8 mouse cellular contexts compared by ENCODE assay signal in genomic region chr7:41599034-41599813, GRCm38 (mm10). TPM values are rescaled to one million over a fixed set of nuclear protein-coding genes. Genes with fewer than 3 reads are reported as not detected.
DNase-seq lines count a peak whose midpoint lies in the region; ATAC-seq lines count a peak whose summit lies in the region.

2610021A01Rik (plus strand) TSS chr7:41599230.

- WGBS in intestine, embryonic 14.5 days = under 1% methylated on average over 41 of the region's 41 CpGs

- peak; percentile 81 to 83 for DNase-seq in adrenal gland, adult 18-20 months (ENCODE audit: low spot score in 2 of 2)
- peak; percentile 95 for DNase-seq in embryo, embryonic 11 days
- peak; percentile 86 for DNase-seq in gastrocnemius, postnatal 25 days
- peak; percentile 89 for DNase-seq in intestine, embryonic 14.5 days (ENCODE audit: low spot score)
- peak; percentile 92 to 97 for DNase-seq in left cerebral cortex, postnatal 14 days (ENCODE audit: low spot score in 2 of 2)
- DNase-seq in mesoderm, embryonic 11.5 days (ENCODE audit: low read depth, low spot score) = peak; percentile 94
- DNase-seq in right cerebral cortex, postnatal 36 days (ENCODE audit: low spot score in 2 of 2) = peak; percentile 91 to 94
- DNase-seq in yolk sac, embryonic 10.5 days (ENCODE audit: low spot score) = peak; percentile 89

- peak within 1 kb of the TSS; percentile 82 for H3K4me2 ChIP-seq in intestine, embryonic 14.5 days (ENCODE audit: low read length)

- intact Hi-C loops in left cerebral cortex, postnatal 14 days (cut with DNase I) = loop anchor here (1.0 to 5.0 kb wide), 2 partner anchors 33 to 102 kb away; partner anchors contain the start of genes AW146154 and Gm20449

- H3K27ac ChIP-seq in intestine, embryonic 14.5 days (ENCODE audit: low read depth) = 0 out of 2 replicates have a peak within 1 kb of the TSS, but pooled peaks have one; percentile 33

- no peaks in the 10 kb centered on the region; the same call in 1 of the 2 replicates for H3K4me1 ChIP-seq in intestine, embryonic 14.5 days (replicated peaks; ENCODE audit: control insufficient read depth, insufficient read depth, low read length)

- H3K36me3 ChIP-seq in intestine, embryonic 14.5 days (ENCODE audit: control insufficient read depth, insufficient read depth, low read length) = no peaks in the 10 kb centered on the region

- no peaks in the 10 kb centered on the region for H3K27me3 ChIP-seq in intestine, embryonic 14.5 days (replicated peaks; ENCODE audit: control insufficient read depth, insufficient read depth, low read length)

- peak; percentile 97 for ATAC-seq in intestine, embryonic 14.5 days (replicated peaks; ENCODE audit: low FRiP score, low TSS enrichment, low read depth)

- H3K9me3 ChIP-seq in intestine, embryonic 14.5 days (ENCODE audit: control insufficient read depth, low read length) = no peaks in the 10 kb centered on the region

- H3K4me3 ChIP-seq in intestine, embryonic 14.5 days (ENCODE audit: low read depth, low read length) = peak within 1 kb of the TSS; percentile 72

- H3K9ac ChIP-seq in intestine, embryonic 14.5 days (ENCODE audit: low read length) = peak within 1 kb of the TSS; percentile 60

RNA-seq across cellular contexts. Expression of gene 2610021A01Rik, which starts in this region (rescaled TPM):
- 10 to 100 TPM; 13.1 to 15.4 TPM for total RNA-seq in adrenal gland, adult 18-20 months (2021)
- total RNA-seq in gastrocnemius, postnatal 25 days (2021) = 10 to 100 TPM in 1 of 2 experiments, 1 to 10 TPM in 1; 8.7 to 10.2 TPM
- 15.4 and 16.4 TPM in 2 replicates for polyA plus RNA-seq in intestine, embryonic 14.5 days (2014; fragmentation: Nextera tagmentation; extraction: Ambion mirVana)
- total RNA-seq in left cerebral cortex, postnatal 14 days (2021) = 10 to 100 TPM; 23.7 to 24.3 TPM

Comparison
In these comparisons a context has a peak if more than half of its experiments do, and no peak if none do; other contexts are left out.
1. Peak in every context shown above with its lines: DNase-seq, ATAC-seq, H3K4me3 ChIP-seq and H3K27ac ChIP-seq.